Mouse (Mus musculus) kidney, adult 2 months (tissue): Measurements from ENCODE around the gene Emilin3. TPM values are rescaled to one million over a fixed set of nuclear protein-coding genes. Genes with fewer than 3 reads are reported as not detected.

Experiments used
- DNase-seq: peaks from one replicate; pipeline ENCODE4 v3.0.0; 2021
- H3K27ac ChIP-seq: fragments of 200-500 bp; 2 replicates; pipeline ENCODE4 v1.5.1; 2012; ENCODE audit warnings: low read depth, low read length, control low read depth, inconsistent platforms; ENCODE audit not compliant: insufficient read depth
- H3K27me3 ChIP-seq: fragments of 200-500 bp; replicated peaks from 2 replicates; pipeline ENCODE4 v1.6.1; 2012; ENCODE audit warnings: mild to moderate bottlenecking, moderate library complexity, low read length, inconsistent platforms; ENCODE audit not compliant: control insufficient read depth, insufficient read depth
- H3K36me3 ChIP-seq: fragments of 200-500 bp; 2 replicates; pipeline ENCODE4 v1.6.1; 2012; ENCODE audit warnings: mild to moderate bottlenecking, moderate library complexity, low read length, inconsistent platforms; ENCODE audit not compliant: control insufficient read depth, insufficient read depth
- H3K4me1 ChIP-seq: fragments of 200-500 bp; 2 replicates; pipeline ENCODE4 v1.6.1; 2011; ENCODE audit warnings: low read length; ENCODE audit not compliant: control insufficient read depth, insufficient read depth
- H3K4me3 ChIP-seq: fragments of 200-500 bp; 2 replicates; pipeline ENCODE4 v1.5.1; 2011; ENCODE audit warnings: mild to moderate bottlenecking, low read depth, low read length, control low read depth; ENCODE audit not compliant: insufficient read depth
- CTCF ChIP-seq: fragments of 200-500 bp; conservative IDR thresholded peaks from 2 replicates; pipeline ENCODE4 v1.5.1; 2011; ENCODE audit warnings: low read depth, mild to moderate bottlenecking, control low read depth, low read length, moderate library complexity, mixed read lengths; ENCODE audit not compliant: insufficient read depth, insufficient read length
- POLR2A ChIP-seq: fragments of 200-500 bp; IDR thresholded peaks from one replicate; pipeline ENCODE4 v1.6.1; 2011; ENCODE audit warnings: low read depth, low read length, control low read depth
- WGBS: fragments of 180-500 bp; shearing (Covaris S2); methylation state at CpG from one replicate; pipeline ENCODE4 v1.1.7; 2018; 5-methylcytosine and 5-hydroxymethylcytosine counted together
- polyA plus RNA-seq: library from polyadenylated mRNA; depleted of rRNA; stranded (reverse); fragments of >200 nt; gene quantifications from 2 replicates; pipeline ENCODE4 v1.2.3, GENCODE M21; 2012; rRNA removed

Emilin3 gene
- polyA plus RNA-seq, 1 experiment: not detected

- peaks cover 31% of the 10 kb centered on the region for H3K4me1 ChIP-seq
- WGBS: 60% methylated on average over 1 of the region's 1 CpGs
- TF ChIP-seq CTCF: no peak
- TF ChIP-seq POLR2A: no peak
- peak overlapping the region; percentile 3; the same call in 1 of the 2 replicates for H3K27ac ChIP-seq
- no peak overlapping the region for H3K4me3 ChIP-seq
- no peaks in the 10 kb centered on the region for H3K27me3 ChIP-seq
- no peak for DNase-seq
- H3K36me3 ChIP-seq: no peaks in the 10 kb centered on the region
Observed at GRCm38 (mm10) chr2:160860363-160860762, 51.8 kb downstream of the Emilin3 start.

Other genes with a start within 250 kb of the Emilin3 start
- 33.1 and 38.2 TPM in 2 replicates for gene Plcg1, start 181.0 kb downstream of the Emilin3 start, polyA plus RNA-seq
- 16.9 and 18.7 TPM in 2 replicates for gene Zhx3, start 39.3 kb downstream of the Emilin3 start, polyA plus RNA-seq
- gene Lpin3, start 31.7 kb downstream of the Emilin3 start, polyA plus RNA-seq: 8.4 and 10.1 TPM in 2 replicates
- gene Chd6, start 196.7 kb upstream of the Emilin3 start, polyA plus RNA-seq: 7.7 and 9.4 TPM in 2 replicates